Mouse (Mus musculus) inflammation-experienced regulatory T-cells, adult 16 weeks (primary cell): ENCODE measurements around the gene Zic4. TPM values are rescaled to one million over a fixed set of nuclear protein-coding genes. Genes with fewer than 3 reads are reported as not detected.

Source experiments
- polyA plus RNA-seq: library from polyadenylated mRNA; unstranded; fragments of 100-300 nt; shearing (Covaris generic); gene quantifications from one replicate; pipeline ENCODE4 v1.2.1, GENCODE M21; 2017

The Zic4 gene
- not detected for polyA plus RNA-seq

DNA sequence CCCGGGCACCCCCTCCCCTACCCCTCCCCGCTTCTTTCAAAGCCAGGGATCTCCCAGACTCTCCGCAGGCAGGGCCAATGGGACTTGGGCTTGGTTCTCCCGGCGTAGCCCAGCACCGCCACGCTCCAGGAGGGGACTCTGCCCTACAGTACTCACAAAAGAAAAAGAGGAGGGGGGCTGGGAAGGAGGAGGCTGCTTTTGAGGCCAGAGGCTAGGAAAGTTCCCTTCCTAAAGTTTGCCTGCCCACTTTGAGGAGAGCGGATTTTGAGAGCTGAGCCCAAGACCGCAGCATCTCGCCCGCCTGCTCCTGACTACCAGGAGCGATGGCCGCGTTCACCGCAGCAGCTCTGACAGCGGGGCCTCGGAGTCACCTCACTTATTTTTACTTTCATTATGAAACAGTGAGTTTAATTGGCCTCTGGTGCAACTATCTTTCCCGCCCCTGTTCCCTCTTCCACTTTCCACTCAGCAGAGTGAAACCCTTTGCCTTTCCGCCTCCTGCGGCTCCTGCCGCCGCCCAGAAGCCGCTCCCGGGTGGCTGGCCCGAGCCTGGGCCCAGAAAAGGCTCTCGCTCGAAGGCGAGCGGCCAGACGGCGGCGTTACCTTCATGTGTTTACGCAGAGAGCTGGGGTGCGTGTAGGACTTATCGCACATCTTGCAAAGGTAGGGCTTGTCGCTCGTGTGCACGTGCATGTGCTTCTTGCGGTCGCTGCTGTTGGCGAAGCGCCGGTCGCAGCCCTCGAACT lies at the start of gene Zic4:
Zic4 (plus strand) TSS at position 558 of the 746 bp plus-strand sequence.

DNA sequence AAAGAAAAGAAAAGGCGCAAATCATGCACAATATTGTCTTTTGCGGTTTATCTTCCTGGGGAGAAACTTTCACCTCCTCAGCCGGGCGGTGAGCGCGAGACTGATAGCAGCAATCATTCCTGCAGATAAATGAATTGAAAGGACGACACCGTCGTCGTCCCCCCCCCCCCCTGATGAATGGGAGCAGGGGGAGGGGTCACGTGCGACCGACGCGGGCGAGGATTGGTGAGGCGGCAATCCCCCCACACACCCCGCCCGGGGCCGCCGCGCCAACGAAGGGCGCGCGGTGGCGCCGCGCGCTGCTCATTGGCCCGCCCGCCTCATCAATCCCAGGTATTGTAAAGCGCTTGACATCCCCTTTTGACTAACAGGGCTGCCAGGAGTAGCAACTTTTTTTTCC lies 3.5 kb downstream of the Zic4 start, which contains the start of gene Zic1:
Zic1 (minus strand) TSS at position 147 of the 400 bp plus-strand sequence.

Other genes with a start within 250 kb of the Zic4 start
- gene Zic1, start 3.4 kb downstream of the Zic4 start, polyA plus RNA-seq, result not detected